Mouse (Mus musculus) yolk sac, embryonic 10.5 days (tissue): Measurements from ENCODE around the gene Plcd1.

ENCODE experiments used
- DNase-seq: peaks from one replicate; pipeline ENCODE4 v3.0.0-alpha.2; 2017; ENCODE audit warnings: low spot score

The Plcd1 gene

GRCm38 (mm10) chr9:119091581-119092310 lies 1.6 kb downstream of the Plcd1 start:
- DNase-seq = no peak

DNA sequence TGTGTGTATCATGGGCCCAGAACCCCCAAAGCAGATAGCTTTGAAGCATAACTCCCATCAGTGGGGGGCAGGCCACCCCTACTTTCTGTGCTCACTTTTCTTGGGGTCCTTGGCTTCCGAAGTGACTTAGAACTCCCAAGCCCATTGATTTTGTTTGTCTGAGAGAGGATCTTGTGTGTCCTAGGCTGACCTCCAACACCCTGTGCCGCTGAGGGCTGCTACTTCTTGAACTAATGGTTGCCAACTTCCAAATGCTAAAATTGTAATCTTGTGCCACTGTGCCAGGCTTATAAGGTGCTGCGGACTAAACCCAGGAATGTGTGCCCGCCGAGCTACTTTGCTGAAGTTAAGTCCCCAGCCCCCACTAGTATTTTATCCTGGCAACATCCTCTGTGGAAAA lies 2.8 kb downstream of the Plcd1 start:
- no peak for DNase-seq

DNA sequence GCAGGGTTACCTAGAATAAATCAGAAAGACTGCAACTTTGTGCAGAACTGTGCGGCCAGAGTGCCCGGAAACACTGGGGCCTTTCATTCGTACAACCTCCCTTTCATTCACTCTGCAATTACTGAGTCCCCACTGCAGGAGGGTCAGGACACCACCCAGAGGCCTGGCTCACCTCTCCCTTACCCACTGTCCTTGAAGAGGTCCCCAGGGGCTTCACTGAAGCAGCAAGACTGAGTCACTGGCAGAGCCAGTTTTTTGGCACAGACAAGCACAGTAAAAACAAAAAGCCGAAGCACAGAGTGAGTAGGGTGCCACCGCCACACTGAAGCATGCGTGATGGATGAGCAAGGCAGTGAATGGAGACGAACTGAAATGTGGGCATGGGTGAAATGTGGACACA lies 3.9 kb downstream of the Plcd1 start:
- DNase-seq = no peak

GRCm38 (mm10) chr9:119088148-119088801 lies 5.0 kb downstream of the Plcd1 start:
- DNase-seq = peak; percentile 98

DNA sequence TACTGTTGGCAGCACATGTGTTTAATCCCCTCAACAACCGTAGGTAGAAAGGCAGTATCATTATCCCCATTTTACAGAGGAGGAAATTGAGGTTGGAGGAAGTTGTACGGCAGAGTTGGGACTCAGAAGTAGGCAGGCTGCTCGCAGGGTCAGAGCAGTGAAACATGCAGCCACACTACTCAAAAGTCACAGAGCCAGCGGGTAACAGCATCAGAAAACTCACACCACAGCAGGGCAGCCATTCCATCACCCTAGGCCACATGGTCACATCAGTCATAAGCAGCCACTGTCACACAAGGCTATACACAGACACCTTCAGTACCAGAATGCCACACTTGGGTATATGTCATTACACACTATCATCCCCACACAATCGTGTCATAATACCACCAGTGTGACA lies 6.0 kb downstream of the Plcd1 start:
- DNase-seq = no peak

DNA sequence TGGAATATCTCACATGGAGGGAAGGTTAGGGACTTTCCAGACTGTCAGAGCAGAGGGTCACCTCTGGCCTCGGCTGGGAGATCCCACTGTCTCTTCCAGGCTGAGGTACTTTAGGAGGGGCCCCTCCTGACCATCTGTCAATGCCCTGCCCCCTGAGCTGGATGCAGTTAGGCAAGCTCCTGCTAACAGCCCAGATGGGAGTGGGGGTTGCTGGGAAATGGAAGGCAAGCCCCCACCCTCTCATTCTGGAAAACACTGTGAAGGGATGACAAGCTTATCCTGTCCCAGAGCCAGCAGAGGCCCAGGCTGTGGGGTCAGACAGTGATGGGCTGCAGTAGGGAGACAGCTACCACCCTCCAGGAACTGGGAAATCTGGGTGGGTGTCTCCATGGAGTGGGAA lies 6.9 kb downstream of the Plcd1 start:
- DNase-seq = no peak

GRCm38 (mm10) chr9:119083966-119084365 lies 9.3 kb downstream of the Plcd1 start:
- peak; percentile 59 for DNase-seq

DNA sequence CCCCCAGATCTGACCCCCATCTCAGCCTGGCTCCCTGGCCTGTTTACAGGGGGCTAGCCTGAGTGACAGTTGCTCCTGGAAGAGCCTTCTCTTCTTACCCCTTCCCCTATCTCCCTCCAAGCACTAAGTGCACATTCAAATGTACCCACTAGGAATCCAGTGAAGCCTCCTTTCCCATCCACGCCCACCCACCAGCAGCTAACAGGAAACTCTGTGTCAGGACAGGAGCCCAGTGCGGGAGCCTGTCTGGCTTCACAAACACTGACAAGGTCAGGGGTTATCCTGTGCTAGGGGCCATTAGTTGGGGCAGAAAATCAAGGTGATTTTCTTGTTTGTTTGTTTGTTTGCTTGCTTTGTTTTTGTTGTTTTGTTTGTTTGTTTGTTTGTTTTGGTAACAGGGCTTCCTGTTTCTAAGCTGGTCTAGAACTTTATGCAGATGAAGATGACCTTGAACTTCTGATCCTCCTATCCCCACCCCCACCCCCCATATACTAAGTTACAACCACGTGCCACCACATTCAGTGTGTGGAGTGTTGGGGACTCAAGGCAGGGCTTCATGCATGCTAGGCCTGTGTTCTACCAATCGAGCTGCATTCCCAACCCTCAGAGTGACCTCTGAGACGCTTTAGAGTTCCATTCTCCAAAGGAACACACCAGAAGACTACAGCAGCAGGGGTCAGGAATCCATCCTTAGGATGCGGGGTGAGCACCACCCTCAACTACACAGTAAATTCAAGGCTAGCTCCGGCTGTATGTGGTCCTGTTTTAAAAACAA lies 10.5 kb downstream of the Plcd1 start:
- no peak for DNase-seq

DNA sequence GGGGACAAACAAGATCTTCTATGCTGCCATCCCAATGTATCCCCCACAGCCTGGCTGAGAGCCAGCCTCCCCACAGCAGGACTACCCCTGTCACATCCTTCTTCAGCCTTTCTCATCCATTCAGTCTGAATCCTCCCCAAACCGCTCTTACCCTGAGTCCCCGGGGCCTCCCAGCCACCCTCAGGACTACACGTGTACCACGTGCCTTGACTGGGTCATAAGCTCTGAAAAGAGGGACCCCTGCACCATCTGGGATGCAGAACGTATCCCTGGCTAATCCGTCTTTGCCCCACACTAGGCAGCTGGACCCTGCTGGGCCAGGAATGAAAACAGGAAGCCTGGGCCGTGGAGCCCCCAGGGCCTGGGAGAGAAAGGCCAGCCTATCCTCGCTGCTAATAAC lies 11.3 kb downstream of the Plcd1 start:
- no peak for DNase-seq

DNA sequence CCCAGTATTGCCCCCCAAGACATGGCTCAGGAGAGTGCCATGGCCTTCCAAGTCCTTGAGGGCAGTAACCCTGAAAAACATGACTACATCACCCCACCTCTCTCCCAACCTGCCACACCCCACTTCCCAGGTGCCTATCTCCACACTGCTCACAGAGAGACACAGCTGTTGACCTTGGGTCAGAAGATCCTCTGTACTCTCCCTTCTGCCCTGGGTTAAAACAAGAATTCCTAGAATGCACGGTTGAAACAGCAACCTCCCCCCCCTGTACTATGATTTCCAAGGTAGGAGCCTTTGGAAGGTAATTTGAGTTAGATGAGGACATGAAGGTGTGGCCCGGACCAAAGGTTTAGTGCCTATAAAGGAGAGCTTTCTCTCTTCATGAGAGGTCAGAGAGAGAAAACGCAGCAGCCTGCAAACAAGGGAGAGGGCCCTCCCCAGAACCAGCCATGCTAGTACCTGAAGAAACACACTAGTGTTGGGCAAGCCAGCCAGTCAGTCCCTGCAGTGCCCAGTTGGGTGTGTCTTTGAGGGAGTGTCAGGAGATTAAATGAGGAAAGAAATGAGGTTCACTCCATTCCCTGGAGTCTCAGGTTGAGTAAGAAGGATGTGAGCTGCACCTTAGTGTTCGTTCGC lies 13.1 kb downstream of the Plcd1 start:
- peak; percentile 67 for DNase-seq

DNA sequence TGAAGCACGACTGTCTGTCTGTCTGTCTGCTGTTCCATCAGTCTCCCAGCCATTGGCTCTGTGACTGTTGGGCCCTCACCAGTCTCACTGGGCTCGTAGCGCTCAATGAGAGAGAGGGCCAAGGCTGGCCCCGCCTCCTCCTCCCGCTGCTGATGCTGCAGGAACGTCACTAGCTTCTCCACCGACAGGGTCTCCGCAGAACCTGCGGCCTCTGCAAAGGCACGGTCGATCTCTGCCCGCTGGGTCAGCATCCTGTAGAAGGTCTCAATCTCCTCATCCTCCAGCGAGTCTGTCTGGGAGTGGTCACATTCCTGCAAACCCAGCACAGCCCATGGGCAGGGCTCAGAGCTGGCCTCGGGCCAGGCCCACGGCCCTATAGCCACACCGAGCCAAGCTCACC lies 17.6 kb downstream of the Plcd1 start:
- DNase-seq = no peak

- DNase-seq = no peak
Observed at GRCm38 (mm10) chr9:119073184-119073895, 20.0 kb downstream of the Plcd1 start.

- DNase-seq = no peak
Observed at GRCm38 (mm10) chr9:119071786-119072185, 21.5 kb downstream of the Plcd1 start.

- no peak for DNase-seq
Observed at GRCm38 (mm10) chr9:119070173-119070825, 23.0 kb downstream of the Plcd1 start.

DNA sequence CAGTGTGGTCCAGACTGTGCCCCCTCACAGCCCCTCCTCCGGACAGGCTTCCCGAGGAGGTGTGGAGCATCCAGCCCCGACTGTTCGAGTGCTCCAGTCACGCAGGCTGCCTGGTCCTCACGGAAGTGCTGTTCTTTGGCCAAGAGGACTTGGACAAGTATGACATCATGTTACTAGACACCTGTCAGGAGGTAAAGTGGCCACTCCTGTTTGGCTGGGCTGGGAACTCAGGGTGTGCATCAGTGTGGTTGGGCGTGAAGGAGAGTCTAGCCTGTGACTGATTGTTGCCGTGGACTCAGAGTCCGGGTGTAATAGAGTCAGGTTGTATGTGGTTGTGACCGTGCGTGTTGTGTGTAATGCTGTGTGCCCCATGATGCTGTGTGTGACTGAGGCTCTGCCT lies 25.0 kb downstream of the Plcd1 start:
- DNase-seq = no peak

- DNase-seq = peak; percentile 52
Observed at GRCm38 (mm10) chr9:119067601-119068000, 25.7 kb downstream of the Plcd1 start.

DNA sequence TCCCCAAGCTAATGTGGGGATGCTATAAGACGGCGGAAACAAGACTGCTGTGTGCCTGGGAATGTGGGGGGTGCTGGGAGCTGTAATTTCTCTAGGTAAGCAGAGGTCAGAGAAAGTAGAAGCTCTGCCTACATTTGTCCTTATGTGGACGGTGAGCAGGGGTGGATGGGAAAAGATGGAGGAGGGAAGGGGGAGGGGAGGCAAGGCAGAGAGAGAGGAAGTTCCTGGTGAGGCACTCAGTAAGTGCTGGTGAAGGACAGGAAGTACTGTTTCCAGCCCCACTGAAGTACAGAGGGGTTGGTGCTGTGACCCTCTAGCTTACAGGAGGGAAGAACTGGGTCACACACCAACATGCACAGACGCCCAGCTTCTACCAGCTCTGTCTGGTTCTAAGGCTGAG lies 29.0 kb downstream of the Plcd1 start:
- no peak for DNase-seq

DNA sequence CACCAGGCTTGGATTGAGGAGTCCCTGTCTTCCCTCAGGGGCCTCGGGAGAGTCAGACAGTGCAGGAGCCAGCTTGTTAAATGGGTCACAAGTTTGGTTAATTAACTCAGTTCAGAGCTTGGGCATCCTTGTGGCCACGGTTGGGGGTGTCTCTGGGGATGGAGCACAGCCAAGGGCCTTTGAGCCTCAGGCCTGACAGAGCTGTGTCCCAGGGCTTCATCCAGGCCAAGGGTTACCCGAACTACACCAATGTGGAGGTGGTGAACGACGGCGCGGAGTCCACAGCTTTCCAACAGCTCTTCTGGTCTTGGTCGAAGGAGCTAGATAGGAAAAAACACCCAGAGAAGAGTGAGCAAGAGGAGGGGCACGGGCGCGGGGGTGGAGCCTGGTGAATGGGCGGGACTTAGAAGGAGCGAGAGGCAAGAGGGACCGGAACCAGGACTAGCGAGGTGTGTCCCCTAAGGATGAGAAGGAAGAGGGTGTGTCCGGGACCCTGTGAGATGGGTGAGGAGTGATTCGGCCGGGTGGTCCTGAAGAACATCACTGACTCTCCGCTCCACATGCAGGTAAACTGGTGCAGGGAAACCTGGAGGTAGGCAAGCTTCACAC lies 30.2 kb downstream of the Plcd1 start:
- no peak for DNase-seq

DNA sequence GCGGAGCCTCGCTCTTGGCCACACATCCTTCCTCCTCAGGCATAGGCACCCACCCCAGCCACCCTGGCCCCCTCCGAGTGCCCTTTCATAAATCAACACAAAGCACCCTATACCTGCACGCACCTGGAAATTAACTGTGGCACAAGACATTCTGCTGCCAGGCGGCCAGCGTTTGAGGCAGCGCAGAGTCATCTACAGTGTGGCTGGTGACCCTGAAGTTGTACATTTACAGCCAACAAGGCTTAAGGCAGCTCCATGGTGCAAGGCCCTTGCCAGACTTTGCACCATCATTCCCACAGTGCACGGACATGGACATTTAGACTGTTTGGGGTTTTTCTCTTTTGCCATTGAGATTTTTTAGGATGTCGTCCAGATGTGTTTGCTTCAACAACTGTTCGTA lies 32.6 kb downstream of the Plcd1 start:
- no peak for DNase-seq

GRCm38 (mm10) chr9:119058245-119058644 lies 35.1 kb downstream of the Plcd1 start:
- no peak for DNase-seq

- DNase-seq = no peak
Observed at GRCm38 (mm10) chr9:119055336-119055735, 38.0 kb downstream of the Plcd1 start.
